Mouse (Mus musculus): ENCODE measurements around the gene Igsf9. TPM values are rescaled to one million over a fixed set of nuclear protein-coding genes. Genes with fewer than 3 reads are reported as not detected.

Gene Igsf9
- polyA plus RNA-seq, 1 experiment from 2014 or later, result 45.7 TPM

DNA sequence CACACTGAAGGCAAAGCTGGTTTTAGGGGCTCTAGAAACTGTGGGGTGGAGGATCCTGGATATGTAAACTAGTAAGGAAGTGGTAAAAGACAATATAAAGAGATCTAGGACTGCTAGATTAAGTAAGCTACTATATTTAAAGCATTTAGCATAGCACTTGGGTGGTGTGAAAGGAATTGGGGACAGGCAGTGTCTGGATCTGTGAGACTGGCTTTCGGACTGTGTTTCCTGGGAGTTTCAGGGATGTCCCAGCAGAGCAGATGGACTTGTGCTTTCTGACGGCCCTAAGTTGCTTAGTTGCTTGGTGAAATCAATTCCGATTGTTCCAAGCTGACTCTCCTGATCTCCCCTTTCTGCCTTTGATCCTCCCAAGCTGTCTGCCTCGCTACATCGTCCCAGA, 5.1 kb downstream of the Igsf9 start:
- no peaks in the 10 kb centered on the region for H3K9me3 ChIP-seq
- 39% methylated on average over 5 of the region's 5 CpGs for WGBS
- H3K4me1 ChIP-seq (replicated peaks), result peaks cover 66% of the 10 kb centered on the region
- H3K9ac ChIP-seq, result peak overlapping the region; percentile 18; the same call in 1 of the 2 replicates
- H3K4me2 ChIP-seq, result peak overlapping the region; percentile 86
- no peaks in the 10 kb centered on the region for H3K27me3 ChIP-seq
- H3K36me3 ChIP-seq, result peaks cover 1% of the 10 kb centered on the region; the same call in 1 of the 2 replicates
- ATAC-seq (ENCODE audit: low FRiP score, low read depth), result no peak
- no peak overlapping the region for H3K27ac ChIP-seq (replicated peaks)
- peak overlapping the region; percentile 14; the same call in 1 of the 2 replicates for H3K4me3 ChIP-seq

DNA sequence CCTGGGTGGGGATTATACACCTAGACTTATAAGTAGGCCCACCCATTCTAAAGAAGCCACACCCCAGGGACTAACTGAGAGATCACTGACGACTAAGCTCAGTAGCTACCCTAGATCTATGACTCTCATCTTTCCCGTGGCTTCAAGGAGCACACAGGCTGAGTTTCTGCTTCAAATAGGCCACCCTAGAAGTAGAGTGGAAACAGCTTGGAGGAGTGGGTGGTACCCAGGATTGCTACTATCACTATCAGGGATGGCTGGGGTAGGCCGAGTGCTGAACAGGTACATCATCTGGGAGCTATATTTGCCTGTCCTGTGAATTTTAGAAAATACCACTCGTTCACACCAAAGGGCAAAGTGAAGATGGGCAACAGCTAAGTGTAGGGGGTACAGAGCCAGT, 6.3 kb downstream of the Igsf9 start:
- no peaks in the 10 kb centered on the region for H3K27me3 ChIP-seq
- no peaks in the 10 kb centered on the region for H3K9me3 ChIP-seq
- H3K36me3 ChIP-seq, result peaks cover 6% of the 10 kb centered on the region; the same call in 1 of the 2 replicates
- no peak overlapping the region for H3K4me2 ChIP-seq
- no peak overlapping the region for H3K4me3 ChIP-seq
- no peak for ATAC-seq (ENCODE audit: low FRiP score, low read depth)
- H3K27ac ChIP-seq (replicated peaks), result no peak overlapping the region
- no peak overlapping the region for H3K9ac ChIP-seq
- peaks cover 60% of the 10 kb centered on the region for H3K4me1 ChIP-seq (replicated peaks)
- WGBS, result 92% methylated on average over 4 of the region's 4 CpGs

DNA sequence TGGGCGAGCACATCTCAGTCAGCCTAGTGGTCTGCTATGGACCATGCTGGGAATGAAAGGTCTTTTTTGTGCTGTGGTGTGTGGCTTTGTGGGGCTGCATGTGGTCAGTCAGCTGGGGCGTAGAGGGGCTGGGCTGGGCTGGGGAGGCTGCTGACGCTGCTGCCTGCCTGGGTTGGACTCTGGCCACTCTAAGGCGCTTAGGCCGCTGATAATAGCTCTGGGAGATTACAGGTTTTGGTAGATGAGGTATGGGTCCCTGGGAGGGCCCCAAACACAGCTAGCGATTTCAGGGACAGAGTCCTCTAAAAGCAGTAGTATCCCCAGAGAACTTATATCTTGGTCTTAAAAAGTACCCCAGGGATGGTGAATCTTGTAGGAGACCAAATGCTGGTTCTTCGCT, 7.2 kb downstream of the Igsf9 start:
- Histone ChIP-seq H3K4me2 (no peak overlapping the region), H3K27ac (replicated peaks) (no peak overlapping the region), H3K27me3 (no peaks in the 10 kb centered on the region), H3K9me3 (no peaks in the 10 kb centered on the region), H3K4me3 (no peak overlapping the region), H3K4me1 (replicated peaks) (peaks cover 50% of the 10 kb centered on the region), H3K36me3 (peaks cover 6% of the 10 kb centered on the region; the same call in 1 of the 2 replicates), H3K9ac (no peak overlapping the region)
- ATAC-seq (ENCODE audit: low FRiP score, low read depth), result no peak
- WGBS, result 84% methylated on average over 7 of the region's 7 CpGs

DNA sequence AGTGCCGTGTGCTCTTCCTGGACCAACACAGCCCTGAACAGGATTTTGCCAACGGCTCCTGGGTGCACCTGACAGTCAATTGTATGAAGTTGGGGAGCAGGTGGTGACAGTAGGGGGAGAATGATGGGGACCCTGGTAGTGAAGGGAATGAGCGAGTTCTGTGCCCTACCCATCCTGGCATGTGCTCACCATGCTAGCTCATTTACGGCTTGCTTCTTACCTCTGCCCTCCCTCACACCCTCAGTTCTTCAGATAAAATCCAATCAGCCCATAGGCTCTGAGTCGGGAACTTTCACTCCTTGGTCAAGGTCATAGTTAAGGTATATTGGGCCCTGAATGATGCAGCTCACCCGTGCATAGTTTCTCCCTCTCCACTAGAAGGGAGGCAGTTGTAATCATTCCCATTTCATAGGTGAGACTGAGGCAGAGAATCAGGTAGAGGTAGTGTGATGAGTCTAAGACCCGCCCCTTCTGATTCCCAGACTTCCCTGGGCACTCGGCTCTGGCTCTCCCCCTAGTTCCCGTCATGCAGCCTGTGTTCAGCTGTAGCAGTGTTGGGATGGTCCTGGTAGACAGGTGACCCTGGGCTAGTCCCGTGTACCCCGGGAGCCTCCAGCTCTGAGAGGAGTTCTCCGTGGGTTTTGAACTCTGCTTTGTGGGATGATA, 8.1 kb downstream of the Igsf9 start:
- 61% methylated on average over 12 of the region's 12 CpGs for WGBS
- Histone ChIP-seq H3K27me3 (no peaks in the 10 kb centered on the region), H3K9ac (peak overlapping the region; percentile 35), H3K36me3 (peaks cover 6% of the 10 kb centered on the region; the same call in 1 of the 2 replicates), H3K27ac (replicated peaks) (no peak overlapping the region), H3K4me3 (no peak overlapping the region), H3K4me1 (replicated peaks) (peaks cover 41% of the 10 kb centered on the region), H3K4me2 (peak overlapping the region; percentile 56), H3K9me3 (no peaks in the 10 kb centered on the region)
- peak; percentile 44; the same call in 1 of the 2 replicates for ATAC-seq (ENCODE audit: low FRiP score, low read depth)

DNA sequence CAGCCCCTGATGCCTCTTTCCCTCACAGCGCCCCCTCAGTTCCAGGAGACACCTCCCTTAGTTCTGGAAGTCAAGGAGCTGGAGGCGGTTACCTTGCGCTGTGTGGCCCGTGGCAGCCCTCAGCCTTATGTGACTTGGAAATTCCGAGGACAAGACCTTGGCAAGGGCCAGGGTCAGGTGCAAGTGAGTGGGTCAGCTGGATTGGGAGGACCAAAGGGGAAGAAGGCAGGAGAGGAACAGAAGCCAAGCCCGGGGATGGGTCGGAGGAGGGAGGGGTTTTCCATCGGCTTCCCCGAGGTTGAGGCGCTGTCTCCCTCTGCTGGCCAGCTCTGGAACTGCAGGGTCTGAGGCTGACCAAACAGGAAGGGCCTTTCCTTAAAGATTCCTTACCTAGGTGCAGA, 8.7 kb downstream of the Igsf9 start:
- peak overlapping the region; percentile 56 for H3K4me2 ChIP-seq
- H3K9me3 ChIP-seq, result no peaks in the 10 kb centered on the region
- peak overlapping the region; percentile 28 for H3K4me3 ChIP-seq
- no peaks in the 10 kb centered on the region for H3K27me3 ChIP-seq
- H3K27ac ChIP-seq (replicated peaks), result no peak overlapping the region
- ATAC-seq (ENCODE audit: low FRiP score, low read depth), result peak; percentile 46
- H3K4me1 ChIP-seq (replicated peaks), result peaks cover 36% of the 10 kb centered on the region
- peaks cover 6% of the 10 kb centered on the region; the same call in 1 of the 2 replicates for H3K36me3 ChIP-seq
- H3K9ac ChIP-seq, result peak overlapping the region; percentile 35
- WGBS, result 7% methylated on average over 10 of the region's 10 CpGs

DNA sequence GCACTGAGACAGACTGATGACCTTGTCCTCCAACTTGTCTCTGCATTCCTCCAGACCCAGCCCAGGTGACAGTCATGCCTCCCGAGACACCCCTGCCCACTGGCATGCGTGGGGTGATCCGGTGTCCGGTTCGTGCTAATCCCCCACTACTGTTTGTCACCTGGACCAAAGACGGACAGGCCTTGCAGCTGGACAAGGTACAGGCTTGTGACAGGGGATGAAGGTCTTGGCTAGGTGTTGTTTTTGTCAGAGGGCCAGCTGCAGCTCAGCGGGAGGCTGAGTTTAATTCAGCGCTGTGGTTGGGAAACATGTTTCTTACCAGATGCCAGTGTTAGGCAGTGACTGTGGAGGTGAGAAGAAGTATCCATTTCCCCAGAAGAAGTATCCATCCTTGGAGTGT, 10.5 kb downstream of the Igsf9 start:
- no peak overlapping the region for H3K9ac ChIP-seq
- WGBS, result 87% methylated on average over 8 of the region's 8 CpGs
- H3K36me3 ChIP-seq, result peaks cover 10% of the 10 kb centered on the region

DNA sequence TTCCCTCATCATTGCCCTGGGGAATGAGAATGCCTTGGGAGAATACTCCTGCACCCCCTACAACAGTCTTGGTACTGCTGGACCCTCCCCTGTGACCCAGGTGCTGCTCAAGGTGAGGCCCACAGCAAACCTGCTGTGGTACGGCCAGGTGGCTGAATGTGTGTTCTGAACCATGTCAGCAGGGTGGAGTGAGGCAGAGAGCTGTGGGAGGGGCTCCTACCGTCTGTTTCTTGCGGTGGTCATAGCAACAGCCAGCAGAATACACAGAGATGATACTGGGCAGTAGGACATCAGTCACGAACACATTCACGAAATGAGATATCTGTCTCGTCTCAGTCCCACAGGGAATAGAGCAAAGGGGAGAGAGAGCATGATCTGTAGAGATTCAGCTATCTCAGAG, 11.9 kb downstream of the Igsf9 start:
- Histone ChIP-seq H3K4me2 (no peak overlapping the region), H3K9me3 (no peaks in the 10 kb centered on the region), H3K36me3 (peaks cover 18% of the 10 kb centered on the region), H3K4me1 (replicated peaks) (peaks cover 11% of the 10 kb centered on the region), H3K27me3 (peaks cover 8% of the 10 kb centered on the region; the same call in 1 of the 2 replicates), H3K27ac (replicated peaks) (no peak overlapping the region), H3K4me3 (no peak overlapping the region), H3K9ac (no peak overlapping the region)
- ATAC-seq (ENCODE audit: low FRiP score, low read depth), result no peak
- WGBS, result 58% methylated on average over 6 of the region's 6 CpGs

More for the DNA sequence above, 10.5 kb downstream of the Igsf9 start:
- no peak overlapping the region for H3K27ac ChIP-seq (replicated peaks)
- no peak overlapping the region for H3K4me2 ChIP-seq
- ATAC-seq (ENCODE audit: low FRiP score, low read depth), result no peak
- H3K9me3 ChIP-seq, result no peaks in the 10 kb centered on the region
- H3K4me3 ChIP-seq, result no peak overlapping the region
- no peaks in the 10 kb centered on the region for H3K27me3 ChIP-seq
- peaks cover 18% of the 10 kb centered on the region for H3K4me1 ChIP-seq (replicated peaks)

DNA sequence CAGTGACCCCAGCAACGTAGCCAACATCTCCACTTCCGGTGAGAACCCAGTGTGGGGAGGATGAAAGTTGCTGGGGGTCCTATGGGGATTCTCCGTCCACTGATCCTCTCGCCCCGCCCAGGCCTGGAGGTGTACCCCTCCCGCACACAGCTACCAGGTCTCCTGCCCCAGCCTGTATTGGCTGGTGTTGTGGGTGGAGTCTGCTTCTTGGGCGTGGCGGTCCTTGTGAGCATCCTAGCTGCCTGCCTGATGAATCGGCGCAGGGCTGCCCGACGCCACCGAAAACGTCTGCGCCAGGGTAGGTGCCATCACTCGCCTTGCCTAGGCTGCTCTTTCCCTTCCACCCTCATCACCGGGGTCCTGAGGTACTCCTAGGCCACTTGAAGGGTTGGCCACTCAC, 14.4 kb downstream of the Igsf9 start:
- WGBS, result 85% methylated on average over 17 of the region's 17 CpGs
- no peak overlapping the region for H3K27ac ChIP-seq (replicated peaks)
- H3K36me3 ChIP-seq, result peaks cover 18% of the 10 kb centered on the region

DNA sequence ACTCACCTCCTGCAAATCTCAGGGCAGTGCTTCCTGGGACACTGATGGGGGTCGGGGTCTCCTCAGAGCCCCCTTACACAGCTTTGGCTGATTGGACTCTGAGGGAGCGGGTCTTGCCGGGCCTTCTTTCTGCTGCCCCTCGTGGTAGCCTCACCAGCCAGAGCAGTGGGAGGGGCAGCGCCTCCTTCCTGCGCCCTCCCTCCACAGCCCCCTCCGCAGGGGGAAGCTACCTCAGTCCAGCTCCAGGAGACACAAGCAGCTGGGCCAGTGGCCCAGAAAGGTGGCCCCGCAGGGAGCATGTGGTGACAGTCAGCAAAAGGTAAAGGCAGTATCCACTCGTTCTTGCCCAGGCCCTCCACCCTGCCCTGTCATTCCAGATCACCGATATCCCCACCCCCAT, 15.8 kb downstream of the Igsf9 start:
- H3K27me3 ChIP-seq, result peaks cover 25% of the 10 kb centered on the region

More for the DNA sequence above, 14.4 kb downstream of the Igsf9 start:
- H3K4me2 ChIP-seq, result no peak overlapping the region
- H3K4me3 ChIP-seq, result no peak overlapping the region
- ATAC-seq (ENCODE audit: low FRiP score, low read depth), result no peak
- no peak overlapping the region for H3K9ac ChIP-seq
- no peaks in the 10 kb centered on the region for H3K9me3 ChIP-seq
- H3K4me1 ChIP-seq (replicated peaks), result peaks cover 14% of the 10 kb centered on the region
- H3K27me3 ChIP-seq, result peaks cover 23% of the 10 kb centered on the region

DNA sequence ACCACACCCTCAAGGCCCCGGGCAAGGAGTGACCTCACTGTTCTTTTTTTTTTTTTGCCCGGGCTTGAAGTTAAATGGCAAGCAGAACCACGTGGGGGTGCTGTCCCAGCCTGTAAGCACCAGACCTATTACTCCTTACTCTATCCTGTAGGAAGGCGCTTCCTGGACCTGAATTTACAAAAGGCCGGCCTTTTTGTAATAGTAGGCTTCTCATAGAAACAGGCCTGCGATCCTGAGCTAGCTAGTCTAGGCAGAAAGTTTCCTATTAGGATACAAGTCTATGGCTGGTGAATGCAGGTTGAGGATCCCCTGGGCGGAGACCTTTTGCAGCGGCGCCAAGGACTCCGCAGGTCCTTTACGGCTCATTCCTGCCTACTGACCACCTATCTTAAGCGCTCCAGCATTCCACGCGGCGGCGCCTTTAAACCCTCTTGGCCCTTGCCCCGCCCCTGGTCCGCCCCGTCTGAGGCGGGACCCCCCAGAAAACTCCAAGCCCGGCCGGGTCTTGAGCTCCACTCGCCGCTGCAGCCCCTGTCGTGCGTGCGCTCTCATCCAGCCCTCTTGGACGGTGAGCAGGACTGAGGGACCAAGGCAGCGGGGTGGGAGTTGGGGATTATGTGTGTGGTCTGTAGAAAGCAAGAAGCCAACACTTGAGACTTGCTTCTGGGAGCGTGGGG, 18.3 kb downstream of the Igsf9 start, which contains the start of gene Tagln2:
Gene Tagln2, plus strand, starts transcription at position 283 of the 677 bp plus-strand sequence.
- H3K27ac ChIP-seq (replicated peaks), result peak within 1 kb of the TSS; percentile 60; the same call in 1 of the 2 replicates
- H3K4me3 ChIP-seq, result peak within 1 kb of the TSS; percentile 40
- H3K4me1 ChIP-seq (replicated peaks), result peaks cover 42% of the 10 kb centered on the region
- peak within 1 kb of the TSS; percentile 54 for H3K4me2 ChIP-seq
- H3K9me3 ChIP-seq, result no peaks in the 10 kb centered on the region
- H3K36me3 ChIP-seq, result peaks cover 12% of the 10 kb centered on the region
- 3% methylated on average over 30 of the region's 30 CpGs for WGBS
- ATAC-seq (ENCODE audit: low FRiP score, low read depth), result peak; percentile 27; the same call in 1 of the 2 replicates
- H3K27me3 ChIP-seq, result peaks cover 25% of the 10 kb centered on the region
- peak within 1 kb of the TSS; percentile 30 for H3K9ac ChIP-seq

More for the DNA sequence above, 15.8 kb downstream of the Igsf9 start:
- peaks cover 22% of the 10 kb centered on the region for H3K4me1 ChIP-seq (replicated peaks)
- no peak overlapping the region for H3K27ac ChIP-seq (replicated peaks)
- no peaks in the 10 kb centered on the region for H3K9me3 ChIP-seq
- H3K9ac ChIP-seq, result no peak overlapping the region
- H3K4me2 ChIP-seq, result no peak overlapping the region
- 84% methylated on average over 10 of the region's 10 CpGs for whole genome bisulfite sequencing
- peaks cover 12% of the 10 kb centered on the region for H3K36me3 ChIP-seq
- H3K4me3 ChIP-seq, result no peak overlapping the region
- no peak for ATAC-seq (ENCODE audit: low FRiP score, low read depth)

DNA sequence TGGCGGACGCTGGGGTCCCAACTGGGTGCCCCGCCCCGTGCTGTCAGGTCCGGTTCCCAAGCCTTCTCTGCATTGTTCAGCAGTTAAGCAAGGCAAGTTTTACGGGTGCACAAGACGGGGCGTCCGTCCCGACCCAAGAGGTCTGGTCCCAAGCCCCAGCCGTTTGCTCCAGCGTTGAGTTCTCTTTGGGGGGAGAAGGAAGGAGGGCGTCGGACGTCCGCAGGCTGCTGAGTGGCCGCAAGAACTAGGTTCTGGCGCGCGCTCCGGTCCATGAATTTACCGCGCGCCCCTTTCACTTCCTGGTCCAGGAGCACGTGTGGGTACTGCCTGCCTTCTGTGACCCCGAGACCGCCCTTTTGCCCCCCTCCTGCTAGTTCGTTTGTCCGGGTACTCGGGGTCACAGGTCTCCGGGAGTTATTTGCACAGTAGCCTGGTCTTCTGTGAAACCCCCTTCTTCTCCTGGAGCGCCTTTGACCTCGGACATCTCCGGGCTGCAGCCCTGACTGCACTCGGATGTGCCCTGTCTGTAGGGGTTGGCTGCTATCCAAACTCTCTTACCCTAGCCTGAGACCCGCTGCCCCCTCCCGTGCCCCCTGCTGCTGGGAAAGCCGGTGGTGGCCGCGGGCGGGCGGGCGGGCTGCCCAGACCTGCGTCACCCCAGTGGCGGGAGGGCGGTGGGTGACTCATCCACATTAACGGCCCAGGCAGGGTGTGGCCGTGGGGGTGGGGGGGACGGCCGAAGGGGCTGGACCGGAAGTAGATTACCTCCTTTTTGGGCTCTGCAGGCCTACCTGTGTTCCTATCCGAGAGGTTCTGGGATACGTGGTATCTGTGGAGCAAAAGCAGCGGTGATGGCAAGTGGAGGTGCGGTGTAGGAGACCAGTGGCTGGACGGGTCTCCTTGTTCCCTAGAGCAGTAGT, 19.1 kb downstream of the Igsf9 start:
- no peaks in the 10 kb centered on the region for H3K9me3 ChIP-seq
- peaks cover 25% of the 10 kb centered on the region for H3K27me3 ChIP-seq
- ATAC-seq (ENCODE audit: low FRiP score, low read depth), result no peak; the same call in 1 of the 2 replicates
- peak overlapping the region; percentile 40 for H3K4me3 ChIP-seq
- H3K9ac ChIP-seq, result peak overlapping the region; percentile 30
- H3K36me3 ChIP-seq, result peaks cover 11% of the 10 kb centered on the region
- peak overlapping the region; percentile 60; the same call in 1 of the 2 replicates for H3K27ac ChIP-seq (replicated peaks)
- peak overlapping the region; percentile 54 for H3K4me2 ChIP-seq
- WGBS, result under 1% methylated on average over 56 of the region's 56 CpGs
- peaks cover 42% of the 10 kb centered on the region for H3K4me1 ChIP-seq (replicated peaks)

Measured in hindbrain, embryonic 15.5 days (tissue).